Mouse (Mus musculus) thymus, postnatal 10 days (tissue): ENCODE measurements around the gene Mfsd4b5.
A peak's percentile ranks its signal among the peaks of the same experiment; 100 is the strongest.
"Not testable (repeated sequence)": the region's sequence is repeated elsewhere in the genome, so short reads cannot be mapped to it uniquely, and the experiment has no call there.

Source experiments
- DNase-seq, 2 experiments: peaks; one replicate each; pipeline ENCODE4 v3.0.0; 2021; ENCODE audit warnings: low spot score in 2 of 2

Gene Mfsd4b5

DNA sequence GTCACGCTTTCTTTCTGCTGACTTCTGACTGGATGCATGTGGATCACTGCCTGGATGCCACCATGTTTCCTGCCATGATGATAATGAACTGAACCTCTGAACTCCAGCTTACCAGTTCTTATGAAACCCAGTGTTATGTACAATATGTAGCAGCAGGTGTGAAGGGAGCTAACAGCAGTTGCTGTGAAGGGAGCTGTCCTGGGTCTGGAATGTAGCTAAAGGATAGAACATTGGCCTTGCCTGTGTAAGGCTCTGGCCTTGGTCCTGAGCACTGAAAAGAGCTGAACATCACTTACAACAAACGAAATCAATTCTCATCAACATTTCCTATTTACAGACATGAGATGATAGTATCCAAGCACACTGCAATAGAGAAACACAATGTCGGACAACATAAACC lies 18.9 kb downstream of the Mfsd4b5 start:
- no peak for DNase-seq

GRCm38 (mm10) chr10:39961906-39962305 lies 24.5 kb downstream of the Mfsd4b5 start:
- DNase-seq, result no peak

DNA sequence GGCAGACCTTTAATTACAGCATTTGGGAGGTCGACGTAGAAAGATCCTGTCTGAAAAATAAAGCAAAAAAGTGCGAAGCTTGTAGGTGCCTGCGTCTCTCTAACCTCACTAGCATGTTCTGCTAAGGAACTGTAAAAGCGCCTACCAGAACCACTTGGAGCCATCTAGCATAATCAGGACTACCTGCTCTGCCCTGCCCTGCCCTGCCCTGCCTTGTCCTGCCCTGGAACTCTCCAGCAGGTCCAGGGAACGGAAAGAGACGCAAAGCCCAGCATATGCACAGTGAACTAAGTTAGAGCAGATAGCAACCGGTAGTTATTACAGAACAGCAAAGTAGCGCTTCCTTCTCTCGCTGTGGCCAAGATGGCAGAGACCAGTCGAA lies 26.0 kb downstream of the Mfsd4b5 start:
- DNase-seq, result peak in 1 of 2 experiments; percentile 5

- peak; percentile 91 to 92 for DNase-seq
Observed at GRCm38 (mm10) chr10:39959761-39960440, 26.5 kb downstream of the Mfsd4b5 start, which contains the start of gene Mfsd4b3. Mfsd4b3 (minus strand) TSS chr10:39960153.

GRCm38 (mm10) chr10:39958266-39958665 lies 28.2 kb downstream of the Mfsd4b5 start:
- DNase-seq, result no peak

GRCm38 (mm10) chr10:39956340-39956878 lies 30.0 kb downstream of the Mfsd4b5 start:
- DNase-seq, result no peak

- DNase-seq, result no peak
Observed at GRCm38 (mm10) chr10:39955163-39955562, 31.3 kb downstream of the Mfsd4b5 start.

DNA sequence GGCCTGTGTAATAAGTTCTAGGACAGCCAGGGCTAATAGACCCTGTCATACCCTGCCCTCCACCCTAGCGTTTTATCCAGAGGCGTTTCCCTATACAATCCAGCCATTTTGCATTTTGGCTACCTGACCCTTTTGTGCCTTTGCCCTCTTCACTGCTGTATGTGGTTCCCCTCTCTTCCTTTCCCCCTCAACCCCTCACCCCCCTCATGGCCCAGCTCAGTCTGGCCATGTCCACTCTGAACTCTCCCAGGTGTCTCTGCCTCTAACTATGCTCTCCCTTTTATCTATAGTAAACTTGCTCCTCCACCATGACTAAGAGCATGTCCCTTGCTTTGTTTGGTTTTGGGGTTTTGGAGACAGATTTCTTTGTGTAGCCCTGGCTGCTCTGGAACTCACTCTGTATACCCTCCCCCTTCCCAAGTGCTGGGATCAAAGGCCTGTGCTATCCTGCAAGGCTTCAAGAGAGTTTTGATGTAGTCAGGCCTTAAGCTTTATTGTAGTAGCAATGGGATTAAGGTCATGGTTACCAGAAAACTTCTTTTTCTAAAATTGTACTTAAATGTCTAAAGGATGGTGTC lies 37.0 kb downstream of the Mfsd4b5 start:
- DNase-seq, result no peak

GRCm38 (mm10) chr10:39947195-39947594 lies 39.3 kb downstream of the Mfsd4b5 start:
- DNase-seq, result not testable (repeated sequence)

- DNase-seq, result no peak
Observed at GRCm38 (mm10) chr10:39936553-39936952, 49.9 kb downstream of the Mfsd4b5 start.

DNA sequence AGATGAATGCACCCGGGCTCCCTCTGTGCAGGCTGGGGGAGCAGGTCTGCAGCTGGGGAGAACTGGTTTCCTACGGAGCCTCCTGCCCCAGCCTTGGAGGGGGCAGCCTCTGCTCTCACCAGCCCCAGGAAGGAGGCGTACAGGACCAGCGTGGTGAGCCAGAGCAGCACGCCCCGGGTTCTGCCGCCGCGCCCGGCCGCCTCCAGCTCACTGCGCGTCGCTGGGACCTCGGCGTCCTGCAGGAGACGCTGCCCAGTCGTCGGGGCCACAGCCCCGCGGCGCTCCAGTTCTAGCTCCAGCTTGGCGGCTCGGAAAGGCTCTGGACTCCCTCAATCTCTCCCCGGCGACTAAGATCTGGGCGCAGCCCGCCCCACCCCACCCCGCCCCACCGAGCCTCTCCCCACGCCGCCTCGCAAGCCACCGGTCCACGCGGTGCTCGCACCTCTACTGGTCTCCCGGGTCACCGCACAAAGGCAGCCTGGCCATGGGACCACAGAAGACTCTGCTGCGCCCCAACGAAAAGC lies 59.8 kb downstream of the Mfsd4b5 start, which contains the start of gene Mfsd4b2:
Gene Mfsd4b2, minus strand, starts transcription at position 308 of the 524 bp plus-strand sequence.
- peak in 1 of 2 experiments; percentile 24 for DNase-seq

DNA sequence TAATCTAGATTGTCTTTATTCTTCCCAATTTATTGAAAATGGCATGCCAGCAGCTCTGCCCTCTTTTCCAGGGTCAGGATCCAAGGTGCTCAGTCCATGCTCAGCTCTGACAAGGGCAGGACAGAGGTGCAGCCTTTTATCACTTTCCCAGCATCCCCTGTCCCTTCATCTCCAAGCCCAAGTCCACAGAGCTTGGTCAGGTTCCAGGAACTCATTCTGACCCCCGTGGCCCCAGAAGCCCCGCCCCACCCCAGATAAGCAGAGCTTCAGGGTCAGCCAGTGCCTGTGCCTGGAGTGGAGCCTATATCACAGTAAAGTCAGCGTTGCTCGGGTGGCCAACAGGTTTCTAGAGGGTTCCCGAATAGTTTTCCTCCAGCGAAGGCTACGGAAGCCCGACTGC lies 61.9 kb downstream of the Mfsd4b5 start:
- DNase-seq, result not testable (repeated sequence)

GRCm38 (mm10) chr10:39912616-39913015 lies 73.8 kb downstream of the Mfsd4b5 start:
- no peak for DNase-seq

DNA sequence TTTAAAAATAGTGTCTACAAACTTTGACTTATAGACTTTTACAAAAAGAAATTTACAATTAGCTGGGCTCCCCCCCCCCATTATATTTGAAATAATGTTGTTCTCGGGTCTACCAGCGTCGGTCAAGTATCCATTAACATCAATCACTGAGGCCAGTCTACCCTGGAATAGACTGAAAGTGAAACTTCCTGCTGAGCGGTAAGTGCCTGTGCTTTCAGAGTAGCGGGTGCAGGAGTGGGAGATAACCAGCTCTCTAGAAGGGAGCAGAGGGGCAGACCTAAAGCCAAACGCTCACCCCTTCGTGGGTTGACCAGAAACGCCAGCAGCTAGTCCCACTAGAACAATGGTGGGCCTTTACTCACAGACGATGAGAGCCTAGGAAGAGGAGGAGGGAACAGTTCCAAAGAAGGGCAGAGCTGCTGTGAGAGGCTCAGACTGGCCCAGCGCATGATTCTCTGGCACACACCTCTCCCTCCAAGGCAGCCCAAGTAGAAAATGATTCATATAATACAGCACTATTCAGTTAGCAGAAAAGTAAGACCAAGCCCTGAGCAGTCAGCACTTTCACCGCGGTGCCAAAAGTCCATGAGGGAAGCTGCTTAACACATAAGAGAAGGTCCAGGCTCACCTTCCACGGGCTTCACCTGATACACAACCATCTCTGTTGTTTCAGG lies 77.5 kb downstream of the Mfsd4b5 start:
- DNase-seq, result no peak
